Mouse (Mus musculus): Measurements from ENCODE around the gene Rpl7a. TPM values are rescaled to one million over a fixed set of nuclear protein-coding genes. Genes with fewer than 3 reads are reported as not detected.
"Not testable (repeated sequence)": the region's sequence is repeated elsewhere in the genome, so short reads cannot be mapped to it uniquely, and the experiment has no call there.

The Rpl7a gene
- total RNA-seq, 1 experiment = 3,070 TPM

DNA sequence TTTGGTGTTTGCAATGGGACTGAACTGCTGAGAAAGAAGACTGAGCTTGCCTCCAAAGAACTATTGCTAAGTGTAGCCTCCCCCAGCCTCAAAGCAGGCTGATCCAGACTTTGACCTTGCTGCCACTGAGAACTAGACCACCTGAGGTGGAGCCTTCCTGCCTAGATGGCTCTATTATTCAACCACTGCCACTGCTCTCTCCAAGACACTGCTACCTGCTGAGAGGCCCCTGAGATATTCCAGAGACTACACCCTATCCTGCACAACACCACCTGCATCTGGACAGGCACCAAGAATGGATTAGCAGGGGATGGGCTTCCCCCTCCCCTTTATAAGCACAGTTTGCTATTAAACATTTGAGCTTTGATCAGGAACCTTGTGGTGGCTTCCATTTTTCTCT lies 32.0 kb upstream of the Rpl7a start:
- Histone ChIP-seq H3K27ac (ENCODE audit: insufficient read depth, low read depth, low read length, poor library complexity, severe bottlenecking) (no peak overlapping the region), H3K9ac (ENCODE audit: insufficient read depth, low read depth, low read length, poor library complexity, severe bottlenecking) (no peak overlapping the region), H3K4me1 (ENCODE audit: control insufficient read depth in 2 of 2, insufficient read depth in 2 of 2, low read length in 2 of 2, poor library complexity in 1 of 2) (no peaks in the 10 kb centered on the region), H3K9me3 (ENCODE audit: control insufficient read depth, insufficient read depth, low read depth, low read length) (peaks cover 7% of the 10 kb centered on the region), H3K4me3 (ENCODE audit: insufficient read depth in 1 of 2, low read depth in 1 of 2, low read length in 2 of 2, poor library complexity in 1 of 2, severe bottlenecking in 1 of 2) (no peak overlapping the region), H3K36me3 (ENCODE audit: control insufficient read depth, insufficient read depth, low read length, poor library complexity, severe bottlenecking) (peaks cover 3% of the 10 kb centered on the region; the same call in 1 of the 2 replicates)
- no peak for TF ChIP-seq ZC3H11A (IDR thresholded peaks at IDR 0.05; ENCODE audit: borderline replicate concordance, low read depth, low read length)
- TF ChIP-seq ZNF384 (IDR thresholded peaks at IDR 0.05; ENCODE audit: low read depth, low read length) = no peak
- TF ChIP-seq HCFC1 (IDR thresholded peaks at IDR 0.05; ENCODE audit: borderline replicate concordance, insufficient read depth, low read length) = no peak
- no peak for TF ChIP-seq CHD2 (IDR thresholded peaks at IDR 0.05; ENCODE audit: low read depth, low read length)
- no peak for TF ChIP-seq MAFK (IDR thresholded peaks at IDR 0.05; ENCODE audit: insufficient read depth, low read depth, low read length)
- in situ Hi-C loops (cut with MboI; ENCODE audit: low sequenced_read_pairs in 2 of 2, unreplicated experiment in 2 of 2) = no loop called here
- DNase-seq (ENCODE audit: low read depth, low spot score) = no peak

DNA sequence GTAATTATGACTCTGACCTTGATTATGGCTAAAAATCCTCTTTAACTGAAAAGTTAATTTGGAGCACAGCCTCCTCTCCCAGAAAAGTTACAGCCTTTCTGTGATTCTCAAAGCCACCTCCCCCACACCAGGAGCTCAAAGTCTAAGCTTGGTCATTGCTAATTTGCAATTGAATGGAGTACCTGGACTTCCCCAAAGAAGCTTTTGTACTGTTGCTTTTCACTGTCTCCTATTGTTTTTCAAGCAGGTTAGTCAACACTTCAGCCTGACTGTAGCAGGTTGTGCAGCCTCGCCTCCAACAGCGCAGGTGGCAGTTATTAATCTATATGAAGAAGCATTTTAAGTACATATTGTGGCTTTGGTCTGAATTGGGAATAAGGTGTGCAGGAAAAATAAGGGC lies 25.0 kb upstream of the Rpl7a start:
- in situ Hi-C loops (cut with MboI; ENCODE audit: low sequenced_read_pairs in 2 of 2, unreplicated experiment in 2 of 2); H3K4me3 ChIP-seq (ENCODE audit: insufficient read depth in 1 of 2, low read depth in 1 of 2, low read length in 2 of 2, poor library complexity in 1 of 2, severe bottlenecking in 1 of 2); H3K4me1 ChIP-seq (ENCODE audit: control insufficient read depth in 2 of 2, insufficient read depth in 2 of 2, low read length in 2 of 2, poor library complexity in 1 of 2); H3K9ac ChIP-seq (ENCODE audit: insufficient read depth, low read depth, low read length, poor library complexity, severe bottlenecking); DNase-seq (ENCODE audit: low read depth, low spot score): not testable (repeated sequence)
- Histone ChIP-seq H3K9me3 (ENCODE audit: control insufficient read depth, insufficient read depth, low read depth, low read length) (peaks cover 13% of the 10 kb centered on the region), H3K27ac (ENCODE audit: insufficient read depth, low read depth, low read length, poor library complexity, severe bottlenecking) (peak overlapping the region; percentile 95; the same call in 1 of the 2 replicates), H3K36me3 (ENCODE audit: control insufficient read depth, insufficient read depth, low read length, poor library complexity, severe bottlenecking) (peaks cover 28% of the 10 kb centered on the region)

DNA sequence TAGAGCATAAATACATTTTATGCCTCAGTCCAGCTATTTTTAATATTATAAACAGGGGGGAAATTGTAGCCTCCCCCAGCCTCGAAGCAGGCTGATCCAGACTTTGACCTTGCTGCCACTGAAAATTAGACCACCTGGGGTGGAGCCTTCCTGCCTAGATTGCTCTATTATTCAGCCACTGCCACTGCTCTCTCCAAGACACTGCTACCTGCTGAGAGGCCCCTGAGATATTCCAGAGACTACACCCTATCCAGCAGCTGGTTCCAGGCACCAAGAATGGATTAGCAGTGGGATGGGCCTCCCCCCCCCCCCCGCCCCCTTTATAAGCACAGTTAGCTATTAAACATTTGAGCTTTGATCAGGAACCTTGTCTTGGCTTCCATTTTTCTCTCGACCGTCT lies 24.4 kb upstream of the Rpl7a start:
- Histone ChIP-seq H3K27ac (ENCODE audit: insufficient read depth, low read depth, low read length, poor library complexity, severe bottlenecking) (peak overlapping the region; percentile 95; the same call in 1 of the 2 replicates), H3K36me3 (ENCODE audit: control insufficient read depth, insufficient read depth, low read length, poor library complexity, severe bottlenecking) (peaks cover 33% of the 10 kb centered on the region), H3K9me3 (ENCODE audit: control insufficient read depth, insufficient read depth, low read depth, low read length) (peaks cover 13% of the 10 kb centered on the region)
- DNase-seq (ENCODE audit: low read depth, low spot score); H3K4me3 ChIP-seq (ENCODE audit: insufficient read depth in 1 of 2, low read depth in 1 of 2, low read length in 2 of 2, poor library complexity in 1 of 2, severe bottlenecking in 1 of 2); in situ Hi-C loops (cut with MboI; ENCODE audit: low sequenced_read_pairs in 2 of 2, unreplicated experiment in 2 of 2); H3K4me1 ChIP-seq (ENCODE audit: control insufficient read depth in 2 of 2, insufficient read depth in 2 of 2, low read length in 2 of 2, poor library complexity in 1 of 2); H3K9ac ChIP-seq (ENCODE audit: insufficient read depth, low read depth, low read length, poor library complexity, severe bottlenecking): not testable (repeated sequence)

DNA sequence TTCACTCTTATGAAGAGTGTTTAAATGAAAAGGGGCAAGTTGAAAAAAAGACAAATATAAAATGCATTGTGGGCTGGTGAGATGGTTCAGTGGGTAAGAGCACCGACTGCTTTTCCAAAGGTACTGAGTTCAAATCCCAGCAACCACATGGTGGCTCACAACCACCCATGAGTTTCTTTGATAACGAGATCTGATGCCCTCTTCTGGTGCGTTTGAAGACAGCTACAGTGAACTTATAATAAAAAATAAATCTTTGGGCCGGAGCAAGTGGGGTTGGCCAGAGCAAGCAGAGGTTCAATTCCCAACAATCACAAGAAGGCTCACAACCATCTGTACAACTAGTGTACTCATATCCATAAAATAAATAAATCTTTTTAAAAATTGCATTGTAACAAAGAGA lies 14.7 kb upstream of the Rpl7a start:
- in situ Hi-C loops (cut with MboI; ENCODE audit: low sequenced_read_pairs in 2 of 2, unreplicated experiment in 2 of 2) = no loop called here
- peaks cover 62% of the 10 kb centered on the region for H3K36me3 ChIP-seq (ENCODE audit: control insufficient read depth, insufficient read depth, low read length, poor library complexity, severe bottlenecking)

DNA sequence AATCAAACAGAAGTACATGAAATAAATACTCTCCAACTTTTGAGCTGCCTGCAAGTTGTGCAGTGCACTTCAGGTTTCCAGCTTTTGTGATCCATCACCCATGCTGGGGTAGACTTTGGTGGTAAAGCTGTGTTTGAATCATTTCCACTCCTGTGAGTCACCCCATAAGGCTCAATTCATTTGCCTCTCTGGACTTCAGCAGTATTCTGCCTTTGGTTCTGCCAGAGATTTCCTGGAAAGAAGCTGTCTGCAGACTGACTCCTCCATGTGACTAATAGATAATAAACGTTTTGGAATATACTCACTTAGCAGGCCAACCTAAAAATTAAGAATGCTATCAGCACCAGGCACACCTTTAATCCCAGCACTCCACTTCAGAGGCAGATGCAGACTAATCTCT lies 9.8 kb upstream of the Rpl7a start:
- H3K36me3 ChIP-seq (ENCODE audit: control insufficient read depth, insufficient read depth, low read length, poor library complexity, severe bottlenecking) = peaks cover 40% of the 10 kb centered on the region
- no peak overlapping the region for H3K4me3 ChIP-seq (ENCODE audit: insufficient read depth in 1 of 2, low read depth in 1 of 2, low read length in 2 of 2, poor library complexity in 1 of 2, severe bottlenecking in 1 of 2)
- no peak for DNase-seq (ENCODE audit: low read depth, low spot score)
- no peak for TF ChIP-seq HCFC1 (IDR thresholded peaks at IDR 0.05; ENCODE audit: borderline replicate concordance, insufficient read depth, low read length)
- no peak for TF ChIP-seq CHD2 (IDR thresholded peaks at IDR 0.05; ENCODE audit: low read depth, low read length)
- no peak for TF ChIP-seq ZC3H11A (IDR thresholded peaks at IDR 0.05; ENCODE audit: borderline replicate concordance, low read depth, low read length)
- no peak for TF ChIP-seq MAFK (IDR thresholded peaks at IDR 0.05; ENCODE audit: insufficient read depth, low read depth, low read length)
- TF ChIP-seq ZNF384 (IDR thresholded peaks at IDR 0.05; ENCODE audit: low read depth, low read length) = no peak
- no peak overlapping the region for H3K27ac ChIP-seq (ENCODE audit: insufficient read depth, low read depth, low read length, poor library complexity, severe bottlenecking)
- in situ Hi-C loops (cut with MboI; ENCODE audit: low sequenced_read_pairs in 2 of 2, unreplicated experiment in 2 of 2) = loop anchor here in 1 of 2 experiments (25.0 kb wide), 1 partner anchor 463 kb away; the partner anchor contains the start of gene Sec16a
- H3K4me1 ChIP-seq (ENCODE audit: control insufficient read depth in 2 of 2, insufficient read depth in 2 of 2, low read length in 2 of 2, poor library complexity in 1 of 2) = peaks cover 0 to 8% of the 10 kb centered on the region in 2 experiments; a peak in 1 of 4 replicates
- H3K9ac ChIP-seq (ENCODE audit: insufficient read depth, low read depth, low read length, poor library complexity, severe bottlenecking) = no peak overlapping the region
- H3K9me3 ChIP-seq (ENCODE audit: control insufficient read depth, insufficient read depth, low read depth, low read length) = no peaks in the 10 kb centered on the region

More for the DNA sequence above, 14.7 kb upstream of the Rpl7a start:
- H3K9me3 ChIP-seq (ENCODE audit: control insufficient read depth, insufficient read depth, low read depth, low read length) = no peaks in the 10 kb centered on the region
- no peak overlapping the region for H3K9ac ChIP-seq (ENCODE audit: insufficient read depth, low read depth, low read length, poor library complexity, severe bottlenecking)
- H3K4me1 ChIP-seq (ENCODE audit: control insufficient read depth in 2 of 2, insufficient read depth in 2 of 2, low read length in 2 of 2, poor library complexity in 1 of 2) = peaks cover 0 to 5% of the 10 kb centered on the region in 2 experiments; a peak in 1 of 4 replicates
- no peak overlapping the region for H3K4me3 ChIP-seq (ENCODE audit: insufficient read depth in 1 of 2, low read depth in 1 of 2, low read length in 2 of 2, poor library complexity in 1 of 2, severe bottlenecking in 1 of 2)
- no peak for DNase-seq (ENCODE audit: low read depth, low spot score)
- TF ChIP-seq MAFK (IDR thresholded peaks at IDR 0.05; ENCODE audit: insufficient read depth, low read depth, low read length) (no peak), ZNF384 (IDR thresholded peaks at IDR 0.05; ENCODE audit: low read depth, low read length) (no peak), HCFC1 (IDR thresholded peaks at IDR 0.05; ENCODE audit: borderline replicate concordance, insufficient read depth, low read length) (no peak), ZC3H11A (IDR thresholded peaks at IDR 0.05; ENCODE audit: borderline replicate concordance, low read depth, low read length) (no peak), CHD2 (IDR thresholded peaks at IDR 0.05; ENCODE audit: low read depth, low read length) (no peak)
- H3K27ac ChIP-seq (ENCODE audit: insufficient read depth, low read depth, low read length, poor library complexity, severe bottlenecking) = no peak overlapping the region
